10 mouse cellular contexts compared by ENCODE assay signal in genomic region chr13:35383624-35384018, GRCm38 (mm10).
DNase-seq lines count a peak whose midpoint lies in the region; ATAC-seq and TF ChIP-seq lines count a peak whose summit lies in the region.
"Had no signal": no experiment of that assay in that cellular context is flagged by ENCODE, and none has a peak within 500 bp of the region (broad histone marks: within the 10 kb centered on the region; RNA-seq: fewer than 3 reads in every experiment).

No protein-coding gene starts in this region.

- no peaks in the 10 kb centered on the region for H3K27me3 ChIP-seq in intestine, embryonic 16.5 days (replicated peaks; ENCODE audit: control insufficient read depth, insufficient read depth, low read length)
- no peaks in the 10 kb centered on the region for H3K27me3 ChIP-seq in stomach, postnatal 0 days (ENCODE audit: control insufficient read depth, insufficient read depth, low read length)
- no peaks in the 10 kb centered on the region for H3K27me3 ChIP-seq in midbrain, embryonic 13.5 days
- H3K27me3 ChIP-seq: limb, embryonic 12.5 days; neural tube, embryonic 15.5 days had no signal

- no peak for TF ChIP-seq CTCF in stomach, postnatal 0 days (IDR thresholded peaks at IDR 0.05; ENCODE audit: low read depth)

- peak; percentile 14 for DNase-seq in ovary, postnatal 36 days (ENCODE audit: low spot score)
- no peak for DNase-seq in ovary, adult 18-20 months (ENCODE audit: low spot score)
- DNase-seq in gastrocnemius, postnatal 10 days: peak; percentile 22
- peak; percentile 68 for DNase-seq in stomach, postnatal 0 days (ENCODE audit: low spot score)
- no peak for DNase-seq in right cerebral cortex, postnatal 36 days (ENCODE audit: low spot score in 2 of 2)

- peak overlapping the region; percentile 52; the same call in 1 of the 2 replicates for H3K27ac ChIP-seq in intestine, embryonic 16.5 days (ENCODE audit: low read length)
- H3K27ac ChIP-seq in stomach, postnatal 0 days (replicated peaks): peak overlapping the region; percentile 76
- H3K27ac ChIP-seq in midbrain, embryonic 13.5 days: no peak overlapping the region
- H3K27ac ChIP-seq: limb, embryonic 12.5 days; neural tube, embryonic 15.5 days had no signal

- H3K36me3 ChIP-seq in intestine, embryonic 16.5 days (ENCODE audit: control insufficient read depth, insufficient read depth, low read length): no peaks in the 10 kb centered on the region
- H3K36me3 ChIP-seq in stomach, postnatal 0 days (ENCODE audit: control insufficient read depth, insufficient read depth, low read length): no peaks in the 10 kb centered on the region
- no peaks in the 10 kb centered on the region for H3K36me3 ChIP-seq in midbrain, embryonic 13.5 days
- H3K36me3 ChIP-seq: limb, embryonic 12.5 days; neural tube, embryonic 15.5 days had no signal

- peak overlapping the region; percentile 33; the same call in 1 of the 2 replicates for H3K4me2 ChIP-seq in intestine, embryonic 16.5 days (ENCODE audit: low read depth, low read length)
- H3K4me2 ChIP-seq in stomach, postnatal 0 days (replicated peaks; ENCODE audit: low read depth): peak overlapping the region; percentile 38
- H3K4me2 ChIP-seq in midbrain, embryonic 13.5 days (replicated peaks): no peak overlapping the region
- H3K4me2 ChIP-seq: limb, embryonic 12.5 days; neural tube, embryonic 15.5 days had no signal

- WGBS in intestine, embryonic 16.5 days: 48% methylated on average over 8 of the region's 8 CpGs
- WGBS in stomach, postnatal 0 days: 22% methylated on average over 8 of the region's 8 CpGs
- WGBS in midbrain, embryonic 13.5 days: 70% methylated on average over 8 of the region's 8 CpGs

- peak overlapping the region; percentile 38; the same call in 1 of the 2 replicates for H3K9ac ChIP-seq in intestine, embryonic 16.5 days (ENCODE audit: low read depth, low read length)
- H3K9ac ChIP-seq in stomach, postnatal 0 days (ENCODE audit: low read length): peak overlapping the region; percentile 35; the same call in 1 of the 2 replicates
- H3K9ac ChIP-seq in midbrain, embryonic 13.5 days (replicated peaks): no peak overlapping the region
- H3K9ac ChIP-seq: limb, embryonic 12.5 days; neural tube, embryonic 15.5 days had no signal

- ATAC-seq in intestine, embryonic 16.5 days: peak; percentile 68
- peak; percentile 88 for ATAC-seq in stomach, postnatal 0 days (ENCODE audit: low FRiP score, low TSS enrichment)
- ATAC-seq in midbrain, embryonic 13.5 days: no peak
- ATAC-seq: forebrain, embryonic 16.5 days had no signal

- H3K4me3 ChIP-seq in intestine, embryonic 16.5 days (ENCODE audit: low read length): no peak overlapping the region
- no peak overlapping the region for H3K4me3 ChIP-seq in stomach, postnatal 0 days (ENCODE audit: low read depth, low read length)
- no peak overlapping the region for H3K4me3 ChIP-seq in midbrain, embryonic 13.5 days (replicated peaks)
- H3K4me3 ChIP-seq: limb, embryonic 12.5 days; neural tube, embryonic 15.5 days had no signal

- TF ChIP-seq EP300 in stomach, postnatal 0 days (optimal IDR thresholded peaks at IDR 0.05): no peak

- 0 out of 2 replicates have a peak, but pooled peaks cover 2% of the 10 kb centered on the region for H3K4me1 ChIP-seq in intestine, embryonic 16.5 days (ENCODE audit: control insufficient read depth, insufficient read depth, low read length)
- peaks cover 4% of the 10 kb centered on the region for H3K4me1 ChIP-seq in stomach, postnatal 0 days (replicated peaks; ENCODE audit: control insufficient read depth, insufficient read depth)
- no peaks in the 10 kb centered on the region for H3K4me1 ChIP-seq in midbrain, embryonic 13.5 days (replicated peaks)
- H3K4me1 ChIP-seq: neural tube, embryonic 15.5 days had no signal

- no peaks in the 10 kb centered on the region for H3K9me3 ChIP-seq in intestine, embryonic 16.5 days (ENCODE audit: control insufficient read depth, low read length)
- no peaks in the 10 kb centered on the region for H3K9me3 ChIP-seq in stomach, postnatal 0 days (ENCODE audit: control insufficient read depth, low read length)
- no peaks in the 10 kb centered on the region for H3K9me3 ChIP-seq in midbrain, embryonic 13.5 days
- H3K9me3 ChIP-seq: limb, embryonic 12.5 days; neural tube, embryonic 15.5 days had no signal

Comparison
In these comparisons a context has a peak if more than half of its experiments do, and no peak if none do; other contexts are left out.
1. DNase-seq: peak in ovary, postnatal 36 days (single experiment), gastrocnemius, postnatal 10 days (single experiment) and stomach, postnatal 0 days (single experiment); none in ovary, adult 18-20 months (single experiment) and right cerebral cortex, postnatal 36 days (0 of 2).